Mouse (Mus musculus): ENCODE results near the gene Pla2g6. TPM values are rescaled to one million over a fixed set of nuclear protein-coding genes. Genes with fewer than 3 reads are reported as not detected.

Pla2g6 gene
- polyA plus RNA-seq, 1 experiment from 2014 or later: 18.8 TPM

DNA sequence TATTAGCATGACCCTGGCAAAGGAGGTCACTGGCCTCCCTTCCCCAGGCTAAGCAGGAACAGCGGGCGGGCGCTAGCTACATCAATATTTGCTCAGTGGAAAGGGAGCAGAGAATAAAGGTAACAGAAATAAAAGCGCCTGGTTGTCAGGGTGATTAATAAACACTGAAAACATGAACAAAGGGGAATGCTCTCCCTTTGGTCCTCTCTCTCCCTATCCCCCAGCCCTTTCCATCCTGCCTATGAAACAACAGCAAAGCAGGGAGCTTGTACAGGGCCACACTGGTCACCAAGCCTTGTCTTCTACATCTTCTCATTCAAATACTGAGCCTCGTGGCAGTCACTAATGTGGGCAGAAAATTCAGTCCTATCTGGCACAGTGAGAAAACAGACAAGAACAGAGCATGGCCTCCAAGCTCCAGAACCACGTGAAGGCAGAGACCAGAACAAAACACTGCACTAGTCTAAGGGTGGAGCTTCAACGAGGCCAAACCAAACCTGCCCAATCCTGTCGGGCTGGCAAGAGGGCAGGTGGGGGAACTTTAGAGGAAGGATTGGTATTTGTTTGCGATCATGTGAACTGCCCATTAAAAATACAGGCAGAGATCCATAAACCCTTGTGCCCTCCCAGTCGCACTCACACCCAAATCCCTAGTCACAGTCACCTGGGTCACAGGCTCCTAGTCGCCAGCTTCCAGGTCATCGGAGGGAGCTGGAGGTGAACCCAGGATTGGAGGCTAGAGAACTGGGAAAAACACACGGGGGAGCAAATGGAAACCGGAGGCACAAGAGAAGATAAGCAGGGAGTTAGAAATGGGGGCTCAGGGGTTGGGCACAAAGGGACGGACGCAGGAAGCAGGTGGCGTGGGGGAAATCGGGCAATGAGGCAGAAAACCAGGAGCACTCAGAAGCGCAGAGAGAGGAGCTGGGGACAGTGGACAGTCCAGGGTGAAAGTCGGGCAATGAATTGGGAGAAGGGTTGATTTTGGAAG is 924 bp downstream of the Pla2g6 start:
- Histone ChIP-seq H3K27me3 (ENCODE audit: insufficient read depth, low read length) (no peaks in the 10 kb centered on the region), H3K9me3 (ENCODE audit: low read length) (no peaks in the 10 kb centered on the region), H3K4me1 (ENCODE audit: insufficient read depth) (peaks cover 56% of the 10 kb centered on the region), H3K4me3 (ENCODE audit: low read depth, low read length) (peak overlapping the region; percentile 68), H3K4me2 (ENCODE audit: low read depth, low read length) (peak overlapping the region; percentile 91), H3K9ac (replicated peaks) (peak overlapping the region; percentile 87), H3K36me3 (replicated peaks; ENCODE audit: insufficient read depth, low read length) (no peaks in the 10 kb centered on the region), H3K27ac (ENCODE audit: low read depth) (peak overlapping the region; percentile 99)
- ATAC-seq: peak; percentile 65
- TF ChIP-seq CTCF (IDR thresholded peaks at IDR 0.05; ENCODE audit: low read depth) (no peak), EP300 (IDR thresholded peaks at IDR 0.05; ENCODE audit: low read depth) (no peak)
- DNase-seq: peak; percentile 58
- 12% methylated on average over 20 of the region's 20 CpGs for WGBS (ENCODE audit: insufficient replicate concordance)

GRCm38 (mm10) chr15:79326264-79326663 is 1.9 kb downstream of the Pla2g6 start:
- Histone ChIP-seq H3K4me2 (ENCODE audit: low read depth, low read length) (peak overlapping the region; percentile 91), H3K4me1 (ENCODE audit: insufficient read depth) (peaks cover 63% of the 10 kb centered on the region), H3K4me3 (ENCODE audit: low read depth, low read length) (no peak overlapping the region), H3K9ac (replicated peaks) (peak overlapping the region; percentile 53), H3K9me3 (ENCODE audit: low read length) (no peaks in the 10 kb centered on the region), H3K36me3 (replicated peaks; ENCODE audit: insufficient read depth, low read length) (no peaks in the 10 kb centered on the region), H3K27me3 (ENCODE audit: insufficient read depth, low read length) (no peaks in the 10 kb centered on the region), H3K27ac (ENCODE audit: low read depth) (peak overlapping the region; percentile 99)
- no peak for DNase-seq
- ATAC-seq: no peak
- WGBS (ENCODE audit: insufficient replicate concordance): 41% methylated on average over 4 of the region's 4 CpGs
- TF ChIP-seq CTCF (IDR thresholded peaks at IDR 0.05; ENCODE audit: low read depth) (no peak), EP300 (IDR thresholded peaks at IDR 0.05; ENCODE audit: low read depth) (no peak)

GRCm38 (mm10) chr15:79325742-79326141 is 2.4 kb downstream of the Pla2g6 start:
- WGBS (ENCODE audit: insufficient replicate concordance): 48% methylated on average over 3 of the region's 3 CpGs
- ATAC-seq (no peak), DNase-seq (no peak)
- Histone ChIP-seq H3K4me1 (ENCODE audit: insufficient read depth) (peaks cover 63% of the 10 kb centered on the region), H3K27ac (ENCODE audit: low read depth) (peak overlapping the region; percentile 99), H3K4me3 (ENCODE audit: low read depth, low read length) (no peak overlapping the region), H3K9me3 (ENCODE audit: low read length) (no peaks in the 10 kb centered on the region), H3K27me3 (ENCODE audit: insufficient read depth, low read length) (no peaks in the 10 kb centered on the region), H3K36me3 (replicated peaks; ENCODE audit: insufficient read depth, low read length) (no peaks in the 10 kb centered on the region), H3K9ac (replicated peaks) (no peak overlapping the region), H3K4me2 (ENCODE audit: low read depth, low read length) (peak overlapping the region; percentile 91)
- TF ChIP-seq EP300 (IDR thresholded peaks at IDR 0.05; ENCODE audit: low read depth): no peak
- TF ChIP-seq CTCF (IDR thresholded peaks at IDR 0.05; ENCODE audit: low read depth): no peak

- Histone ChIP-seq H3K4me1 (ENCODE audit: insufficient read depth) (peaks cover 63% of the 10 kb centered on the region), H3K4me3 (ENCODE audit: low read depth, low read length) (no peak overlapping the region), H3K9me3 (ENCODE audit: low read length) (no peaks in the 10 kb centered on the region), H3K36me3 (replicated peaks; ENCODE audit: insufficient read depth, low read length) (no peaks in the 10 kb centered on the region), H3K27ac (ENCODE audit: low read depth) (peak overlapping the region; percentile 93), H3K27me3 (ENCODE audit: insufficient read depth, low read length) (no peaks in the 10 kb centered on the region), H3K4me2 (ENCODE audit: low read depth, low read length) (no peak overlapping the region), H3K9ac (replicated peaks) (no peak overlapping the region)
- no peak for TF ChIP-seq CTCF (IDR thresholded peaks at IDR 0.05; ENCODE audit: low read depth)
- TF ChIP-seq EP300 (IDR thresholded peaks at IDR 0.05; ENCODE audit: low read depth): no peak
- no peak for ATAC-seq
- DNase-seq: no peak
- WGBS (ENCODE audit: insufficient replicate concordance): 73% methylated on average over 3 of the region's 3 CpGs
Measured at GRCm38 (mm10) chr15:79324373-79324772, 3.8 kb downstream of the Pla2g6 start.

DNA sequence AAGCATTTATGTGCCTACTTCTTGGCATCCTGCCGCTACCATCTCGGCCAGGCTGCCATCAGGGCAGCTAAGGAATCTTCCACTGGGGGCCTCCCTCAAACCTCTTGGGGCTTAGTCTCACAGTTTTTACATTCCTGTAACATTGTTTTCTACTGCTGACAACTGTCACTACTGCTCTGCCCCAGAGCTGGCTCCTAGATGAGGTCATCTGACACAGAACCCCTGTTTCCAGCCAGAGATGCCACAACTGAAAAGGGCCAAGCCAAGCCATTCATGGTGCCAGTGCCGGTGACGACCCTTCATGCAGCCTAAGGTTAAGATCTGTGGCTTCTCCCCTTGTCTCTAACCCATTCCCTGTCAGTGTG is 4.4 kb downstream of the Pla2g6 start:
- Histone ChIP-seq H3K9me3 (ENCODE audit: low read length) (no peaks in the 10 kb centered on the region), H3K27me3 (ENCODE audit: insufficient read depth, low read length) (no peaks in the 10 kb centered on the region), H3K36me3 (replicated peaks; ENCODE audit: insufficient read depth, low read length) (no peaks in the 10 kb centered on the region; the same call in 1 of the 2 replicates), H3K9ac (replicated peaks) (no peak overlapping the region; the same call in 1 of the 2 replicates), H3K4me2 (ENCODE audit: low read depth, low read length) (peak overlapping the region; percentile 22; the same call in 1 of the 2 replicates), H3K4me1 (ENCODE audit: insufficient read depth) (peaks cover 62% of the 10 kb centered on the region), H3K4me3 (ENCODE audit: low read depth, low read length) (no peak overlapping the region), H3K27ac (ENCODE audit: low read depth) (peak overlapping the region; percentile 93)
- ATAC-seq (no peak), DNase-seq (no peak)
- TF ChIP-seq CTCF (IDR thresholded peaks at IDR 0.05; ENCODE audit: low read depth) (no peak), EP300 (IDR thresholded peaks at IDR 0.05; ENCODE audit: low read depth) (no peak)
- 68% methylated on average over 4 of the region's 4 CpGs for WGBS (ENCODE audit: insufficient replicate concordance)

DNA sequence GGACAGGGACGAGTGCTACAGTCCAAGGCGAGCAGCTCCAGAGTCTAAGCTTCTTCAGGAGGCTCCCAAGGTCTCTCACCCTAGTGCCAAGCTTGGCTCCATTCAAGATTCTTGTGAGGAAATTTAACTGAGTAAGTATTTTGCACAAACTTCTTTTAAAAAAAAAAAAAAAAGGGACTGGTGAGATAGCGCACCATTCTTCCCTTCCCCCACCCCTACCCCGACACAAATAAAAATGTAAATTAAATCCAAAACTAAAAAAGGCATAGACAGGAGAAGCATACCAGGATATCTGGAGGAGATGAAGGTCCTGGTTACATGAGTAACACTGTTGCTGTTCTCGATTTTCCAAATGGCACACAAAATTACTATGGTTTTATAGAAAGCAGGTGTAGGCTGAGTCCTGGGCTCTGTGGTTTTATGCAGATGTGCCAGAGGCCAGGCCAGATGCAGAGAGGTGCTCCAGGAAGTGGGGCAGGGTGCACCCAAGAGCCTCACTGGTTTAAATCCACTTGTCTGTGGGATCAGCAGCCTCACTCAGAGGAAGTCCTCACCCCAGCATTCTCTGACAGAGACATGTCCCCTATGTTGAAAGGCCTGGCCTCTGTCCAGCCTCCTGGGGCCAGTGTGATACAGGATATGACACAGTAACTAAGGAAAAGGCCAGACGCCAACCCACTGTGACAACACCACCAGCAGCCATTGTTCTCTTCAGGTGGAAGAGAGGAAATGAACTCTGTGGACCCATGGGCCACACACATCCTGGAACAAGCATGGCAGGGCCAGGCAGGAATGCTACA is 5.0 kb downstream of the Pla2g6 start:
- H3K9ac ChIP-seq (replicated peaks): 0 out of 2 replicates have a peak overlapping the region, but pooled peaks have one; percentile 23
- ATAC-seq (peak; percentile 18), DNase-seq (peak; percentile 84)
- TF ChIP-seq EP300 (IDR thresholded peaks at IDR 0.05; ENCODE audit: low read depth): peak; percentile 51; the same call in 1 of the 2 replicates
- no peak for TF ChIP-seq CTCF (IDR thresholded peaks at IDR 0.05; ENCODE audit: low read depth)
- WGBS (ENCODE audit: insufficient replicate concordance): 40% methylated on average over 6 of the region's 6 CpGs
- no peaks in the 10 kb centered on the region for H3K27me3 ChIP-seq (ENCODE audit: insufficient read depth, low read length)
- peak overlapping the region; percentile 93 for H3K27ac ChIP-seq (ENCODE audit: low read depth)
- peak overlapping the region; percentile 42 for H3K4me2 ChIP-seq (ENCODE audit: low read depth, low read length)
- H3K4me3 ChIP-seq (ENCODE audit: low read depth, low read length): no peak overlapping the region
- no peaks in the 10 kb centered on the region; the same call in 1 of the 2 replicates for H3K36me3 ChIP-seq (replicated peaks; ENCODE audit: insufficient read depth, low read length)
- H3K9me3 ChIP-seq (ENCODE audit: low read length): no peaks in the 10 kb centered on the region
- H3K4me1 ChIP-seq (ENCODE audit: insufficient read depth): peaks cover 57% of the 10 kb centered on the region
